ENCODE assay signal across 7 mouse cellular contexts in the genomic region with DNA sequence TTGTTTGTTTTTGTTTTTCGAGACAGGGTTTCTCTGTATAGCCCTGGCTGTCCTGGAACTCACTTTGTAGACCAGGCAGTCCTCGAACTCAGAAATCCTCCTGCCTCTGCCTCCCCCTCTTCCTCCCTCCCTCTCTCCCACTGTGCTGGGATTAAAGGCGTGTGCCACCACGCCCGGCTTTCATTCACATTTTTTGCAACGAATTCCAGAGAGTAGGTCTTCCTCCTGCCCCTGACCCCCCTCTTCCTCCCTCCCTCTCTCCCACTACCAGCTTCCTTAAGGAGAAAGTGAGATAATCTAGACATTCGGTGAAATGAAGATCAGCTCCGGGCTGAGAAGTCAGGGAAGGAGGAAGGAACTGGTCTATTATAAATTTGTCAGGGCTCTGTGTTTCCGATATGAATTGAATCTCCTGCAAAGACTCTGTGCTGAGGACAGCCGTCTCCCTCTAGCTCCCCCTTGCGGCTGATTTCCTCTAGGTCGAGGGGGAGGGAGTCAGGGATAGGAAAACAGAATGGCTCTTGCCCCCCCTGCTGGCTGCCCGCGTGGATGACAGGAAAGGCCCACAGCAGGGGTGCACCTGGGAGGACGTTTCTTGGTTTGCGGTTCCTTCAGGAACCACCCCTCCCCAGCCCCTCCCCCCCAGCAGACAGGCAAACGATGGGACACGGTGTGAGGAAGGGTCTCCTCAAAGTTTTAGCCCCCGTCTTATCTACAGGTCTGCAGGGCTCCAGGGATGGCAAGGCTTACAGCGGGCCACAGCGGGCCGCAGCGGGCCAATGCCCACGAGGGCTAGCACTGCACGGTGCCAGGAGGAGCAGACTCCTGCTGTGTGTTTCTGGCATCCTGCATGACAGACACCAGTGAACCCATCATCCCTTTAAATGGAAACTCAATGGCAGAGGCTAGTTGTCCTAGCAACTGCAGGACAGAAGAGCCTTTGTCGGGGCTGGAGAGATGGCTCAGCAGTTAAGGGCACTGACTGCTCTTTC. TPM values are rescaled to one million over a fixed set of nuclear protein-coding genes. Genes with fewer than 3 reads are reported as not detected.
A peak's percentile ranks its signal among the peaks of the same experiment; 100 is the strongest.
DNase-seq lines count a peak whose midpoint lies in the region; ATAC-seq lines count a peak whose summit lies in the region.

No protein-coding gene starts in this region.

- peak overlapping the region; percentile 36 for H3K4me2 ChIP-seq in midbrain, embryonic 12.5 days (replicated peaks)

- WGBS in embryonic facial prominence, embryonic 10.5 days: 26% methylated on average over 26 of the region's 26 CpGs
- WGBS in midbrain, embryonic 12.5 days: 26% methylated on average over 26 of the region's 26 CpGs

- DNase-seq in adrenal gland, postnatal 14 days: peak; percentile 99
- DNase-seq in embryonic facial prominence, embryonic 10.5 days (ENCODE audit: low spot score): peak; percentile 96
- DNase-seq in heart, adult 11 months: peak; percentile 99
- peak; percentile 88 for DNase-seq in kidney, adult 11 months
- peak; percentile 98 for DNase-seq in left cerebral cortex, postnatal 4 days
- peak; percentile 87 for DNase-seq in skeletal muscle tissue, adult 2 months (ENCODE audit: low read depth, low spot score)

- no peaks in the 10 kb centered on the region for H3K9me3 ChIP-seq in embryonic facial prominence, embryonic 10.5 days
- no peaks in the 10 kb centered on the region for H3K9me3 ChIP-seq in midbrain, embryonic 12.5 days

- peak; percentile 84 for ATAC-seq in midbrain, embryonic 12.5 days (ENCODE audit: low FRiP score, low read depth)

- no peaks in the 10 kb centered on the region for H3K36me3 ChIP-seq in embryonic facial prominence, embryonic 10.5 days (replicated peaks)
- H3K36me3 ChIP-seq in midbrain, embryonic 12.5 days: no peaks in the 10 kb centered on the region

- H3K4me1 ChIP-seq in embryonic facial prominence, embryonic 10.5 days: peaks cover 5% of the 10 kb centered on the region
- H3K4me1 ChIP-seq in midbrain, embryonic 12.5 days: peaks cover 4% of the 10 kb centered on the region; the same call in 1 of the 2 replicates

- peak overlapping the region; percentile 45 for H3K4me3 ChIP-seq in embryonic facial prominence, embryonic 10.5 days
- no peak overlapping the region for H3K4me3 ChIP-seq in midbrain, embryonic 12.5 days

- intact Hi-C loops in left cerebral cortex, postnatal 4 days (cut with DNase I): no loop called here

- no peak overlapping the region for H3K27ac ChIP-seq in embryonic facial prominence, embryonic 10.5 days (replicated peaks)
- H3K27ac ChIP-seq in midbrain, embryonic 12.5 days (replicated peaks): no peak overlapping the region

- H3K27me3 ChIP-seq in embryonic facial prominence, embryonic 10.5 days (replicated peaks; ENCODE audit: low read depth, poor library complexity, severe bottlenecking): no peaks in the 10 kb centered on the region
- no peaks in the 10 kb centered on the region for H3K27me3 ChIP-seq in midbrain, embryonic 12.5 days

- no peak overlapping the region for H3K9ac ChIP-seq in midbrain, embryonic 12.5 days (replicated peaks)

RNA-seq across cellular contexts. Expression of a gene that starts 41.3 kb away (rescaled TPM):
- total RNA-seq in adrenal gland, postnatal 14 days (2021): 198 and 230 TPM in 2 replicates
- 813 and 858 TPM in 2 replicates for polyA plus RNA-seq in embryonic facial prominence, embryonic 10.5 days (2016; fragmentation: Nextera tagmentation; extraction: Ambion mirVana)
- total RNA-seq in left cerebral cortex, postnatal 4 days (2021): 100 to 1,000 TPM; 176 to 180 TPM
- polyA plus RNA-seq in midbrain, embryonic 12.5 days (2016; fragmentation: Nextera tagmentation; extraction: Ambion mirVana): 496 and 515 TPM in 2 replicates

RNA-seq across cellular contexts. Expression of a gene that starts 46.8 kb away (rescaled TPM):
- total RNA-seq in adrenal gland, postnatal 14 days (2021): 21.9 and 306 TPM in 2 replicates
- not detected in 2 replicates for polyA plus RNA-seq in embryonic facial prominence, embryonic 10.5 days (2016; fragmentation: Nextera tagmentation; extraction: Ambion mirVana)
- under 1 TPM; 0.12 TPM for total RNA-seq in left cerebral cortex, postnatal 4 days (2021)
- polyA plus RNA-seq in midbrain, embryonic 12.5 days (2016; fragmentation: Nextera tagmentation; extraction: Ambion mirVana): not detected in 2 replicates

RNA-seq across cellular contexts. Expression of a gene that starts 55.0 kb away (rescaled TPM):
- total RNA-seq in adrenal gland, postnatal 14 days (2021): 21.6 and 35.8 TPM in 2 replicates
- 39.0 and 43.7 TPM in 2 replicates for polyA plus RNA-seq in embryonic facial prominence, embryonic 10.5 days (2016; fragmentation: Nextera tagmentation; extraction: Ambion mirVana)
- total RNA-seq in left cerebral cortex, postnatal 4 days (2021): 10 to 100 TPM; 38.7 to 42.7 TPM
- polyA plus RNA-seq in midbrain, embryonic 12.5 days (2016; fragmentation: Nextera tagmentation; extraction: Ambion mirVana): 39.2 TPM in 2 replicates

Comparison
In these comparisons a context has a peak if more than half of its experiments do, and no peak if none do; other contexts are left out.
1. RNA of a gene that starts 46.8 kb away (total RNA-seq): 21.9 to 306 TPM in adrenal gland, postnatal 14 days; 0.12 TPM in left cerebral cortex, postnatal 4 days; every median in the first group is over 10 times any median in the second.
2. Peak in every context shown above with its lines, with median percentiles within 50 percentile points of each other: DNase-seq.